Mouse (Mus musculus) kidney, adult 2 months (tissue): ENCODE measurements around the gene Bicra.

Experiments used
- CTCF ChIP-seq: fragments of 200-500 bp; conservative IDR thresholded peaks from 2 replicates; pipeline ENCODE4 v1.5.1; 2011; ENCODE audit warnings: low read depth, mild to moderate bottlenecking, control low read depth, low read length, moderate library complexity, mixed read lengths; ENCODE audit not compliant: insufficient read depth, insufficient read length
- POLR2A ChIP-seq: fragments of 200-500 bp; IDR thresholded peaks from one replicate; pipeline ENCODE4 v1.6.1; 2011; ENCODE audit warnings: low read depth, low read length, control low read depth

- TF ChIP-seq CTCF, result no peak
- no peak for TF ChIP-seq POLR2A
These were observed 81.2 kb downstream of the Bicra start for GRCm38 (mm10) chr7:15966489-15966888.
